Comparison of ENCODE assay signal across 16 mouse cellular contexts in the genomic region with DNA sequence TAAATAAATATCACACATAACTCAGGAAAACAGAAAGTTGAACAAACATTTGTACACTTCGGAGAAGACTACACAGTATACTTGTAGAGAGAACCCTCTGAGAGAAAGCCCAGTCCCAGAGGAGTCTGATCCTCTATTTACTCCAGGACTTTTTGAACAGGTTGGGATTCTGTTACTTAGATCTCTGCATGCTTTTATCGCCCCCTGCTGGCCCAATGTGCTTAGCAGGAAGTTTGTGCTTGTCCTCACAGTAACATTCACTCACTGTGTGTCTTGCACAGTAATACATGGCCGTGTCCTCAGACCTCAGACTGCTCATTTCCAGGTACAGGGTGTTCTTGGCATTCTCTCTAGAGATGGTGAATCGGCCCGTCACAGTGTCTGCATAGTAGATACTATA.
A peak's percentile ranks its signal among the peaks of the same experiment; 100 is the strongest.
DNase-seq lines count a peak whose midpoint lies in the region; ATAC-seq and TF ChIP-seq lines count a peak whose summit lies in the region.
"Had no signal": no experiment of that assay in that cellular context is flagged by ENCODE, and none has a peak within 500 bp of the region (broad histone marks: within the 10 kb centered on the region; RNA-seq: fewer than 3 reads in every experiment).

No protein-coding gene starts in this region.

- no peaks in the 10 kb centered on the region for H3K36me3 ChIP-seq in liver, embryonic 12.5 days
- H3K36me3 ChIP-seq in ES-E14 (ENCODE audit: control insufficient read depth, insufficient read depth, low read length, poor library complexity, severe bottlenecking): no peaks in the 10 kb centered on the region
- H3K36me3 ChIP-seq in midbrain, embryonic 16.5 days (ENCODE audit: control insufficient read depth, insufficient read depth, low read length): no peaks in the 10 kb centered on the region
- H3K36me3 ChIP-seq: heart, embryonic 15.5 days; lung, embryonic 15.5 days; midbrain, embryonic 12.5 days; neural tube, embryonic 13.5 days had no signal

- H3K27me3 ChIP-seq in liver, embryonic 12.5 days (replicated peaks): no peaks in the 10 kb centered on the region
- H3K27me3 ChIP-seq in midbrain, embryonic 16.5 days (ENCODE audit: control insufficient read depth, insufficient read depth, low read depth, low read length): no peaks in the 10 kb centered on the region
- H3K27me3 ChIP-seq: heart, embryonic 15.5 days; lung, embryonic 15.5 days; midbrain, embryonic 12.5 days; neural tube, embryonic 13.5 days had no signal

- 52% methylated on average over 5 of the region's 5 CpGs for WGBS in liver, embryonic 12.5 days (ENCODE audit: insufficient replicate concordance)
- WGBS in midbrain, embryonic 16.5 days: 59% methylated on average over 5 of the region's 5 CpGs

- H3K27ac ChIP-seq in liver, embryonic 12.5 days: no peak overlapping the region
- no peak overlapping the region for H3K27ac ChIP-seq in ES-E14 (ENCODE audit: insufficient read depth, low read depth, low read length, poor library complexity, severe bottlenecking)
- no peak overlapping the region for H3K27ac ChIP-seq in midbrain, embryonic 16.5 days (ENCODE audit: low read length)
- H3K27ac ChIP-seq: heart, embryonic 15.5 days; left cerebral cortex, adult 2 months; lung, embryonic 15.5 days; midbrain, embryonic 12.5 days; neural tube, embryonic 13.5 days had no signal

- no peak overlapping the region for H3K4me2 ChIP-seq in liver, embryonic 12.5 days
- no peak overlapping the region for H3K4me2 ChIP-seq in midbrain, embryonic 16.5 days (ENCODE audit: low read length)
- H3K4me2 ChIP-seq: heart, embryonic 15.5 days; lung, embryonic 15.5 days; midbrain, embryonic 12.5 days; neural tube, embryonic 13.5 days had no signal

- no peaks in the 10 kb centered on the region for H3K4me1 ChIP-seq in liver, embryonic 12.5 days
- H3K4me1 ChIP-seq in ES-E14 (ENCODE audit: control insufficient read depth in 2 of 2, insufficient read depth in 2 of 2, low read length in 2 of 2, poor library complexity in 1 of 2): no peaks in the 10 kb centered on the region
- no peaks in the 10 kb centered on the region for H3K4me1 ChIP-seq in midbrain, embryonic 16.5 days (ENCODE audit: control insufficient read depth, insufficient read depth, low read length)
- H3K4me1 ChIP-seq: heart, embryonic 15.5 days; lung, embryonic 15.5 days; midbrain, embryonic 12.5 days; neural tube, embryonic 13.5 days had no signal

- no peak overlapping the region for H3K9ac ChIP-seq in liver, embryonic 12.5 days
- no peak overlapping the region for H3K9ac ChIP-seq in ES-E14 (ENCODE audit: insufficient read depth, low read depth, low read length, poor library complexity, severe bottlenecking)
- H3K9ac ChIP-seq in midbrain, embryonic 16.5 days (ENCODE audit: low read depth, low read length): no peak overlapping the region
- H3K9ac ChIP-seq: heart, embryonic 15.5 days; lung, embryonic 15.5 days; midbrain, embryonic 12.5 days; neural tube, embryonic 13.5 days had no signal

- H3K4me3 ChIP-seq in liver, embryonic 12.5 days: no peak overlapping the region
- no peak overlapping the region for H3K4me3 ChIP-seq in ES-E14 (ENCODE audit: insufficient read depth in 1 of 2, low read depth in 1 of 2, low read length in 2 of 2, poor library complexity in 1 of 2, severe bottlenecking in 1 of 2)
- H3K4me3 ChIP-seq in midbrain, embryonic 16.5 days (ENCODE audit: low read depth, low read length): no peak overlapping the region
- H3K4me3 ChIP-seq: erythroblast, embryonic 14.5 days; heart, embryonic 15.5 days; left cerebral cortex, adult 2 months; lung, embryonic 15.5 days; midbrain, embryonic 12.5 days; neural tube, embryonic 13.5 days had no signal

- intact Hi-C loops in left cerebral cortex, postnatal 4 days (cut with DNase I): no loop called here

- peak; percentile 4 for DNase-seq in liver
- DNase-seq in ES-E14 (ENCODE audit: low read depth, low spot score): peak; percentile 75
- peak; percentile 6 for DNase-seq in c-Kit-positive CD71-positive TER-119-positive erythroid progenitor cells, embryonic 14.5 days (ENCODE audit: low spot score)
- peak; percentile 13 for DNase-seq in thymus, postnatal 0 days (ENCODE audit: low spot score)
- DNase-seq in left cerebral cortex, postnatal 4 days: no peak
- no peak for DNase-seq in layer of hippocampus, adult 18-20 months (ENCODE audit: low spot score in 2 of 2)
- DNase-seq: cerebellum, postnatal 14 days; right cerebral cortex, adult 18-20 months had no signal

- in situ Hi-C loops in ES-E14 (cut with MboI; ENCODE audit: low sequenced_read_pairs in 2 of 2, unreplicated experiment in 2 of 2): no loop called here

- H3K9me3 ChIP-seq in liver, embryonic 12.5 days (replicated peaks): 0 out of 2 replicates have a peak, but pooled peaks cover 8% of the 10 kb centered on the region
- no peaks in the 10 kb centered on the region for H3K9me3 ChIP-seq in ES-E14 (ENCODE audit: control insufficient read depth, insufficient read depth, low read depth, low read length)
- peaks cover 33% of the 10 kb centered on the region for H3K9me3 ChIP-seq in midbrain, embryonic 16.5 days (replicated peaks; ENCODE audit: control insufficient read depth, low read length, poor library complexity, severe bottlenecking)
- H3K9me3 ChIP-seq: heart, embryonic 15.5 days; lung, embryonic 15.5 days had no signal

- no peak for ATAC-seq in liver, embryonic 12.5 days
- ATAC-seq in midbrain, embryonic 16.5 days: no peak

TF ChIP-seq in ES-E14, 5 proteins besides CTCF, POLR2A, EP300 and RAD21:
- no peak for TF ChIP-seq ZNF384 (IDR thresholded peaks at IDR 0.05; ENCODE audit: low read depth, low read length)
- no peak for TF ChIP-seq ZC3H11A (IDR thresholded peaks at IDR 0.05; ENCODE audit: borderline replicate concordance, low read depth, low read length)
- no peak for TF ChIP-seq MAFK (IDR thresholded peaks at IDR 0.05; ENCODE audit: insufficient read depth, low read depth, low read length)
- no peak for TF ChIP-seq HCFC1 (IDR thresholded peaks at IDR 0.05; ENCODE audit: borderline replicate concordance, insufficient read depth, low read length)
- TF ChIP-seq CHD2 (IDR thresholded peaks at IDR 0.05; ENCODE audit: low read depth, low read length): no peak

Comparison
In these comparisons a context has a peak if more than half of its experiments do, and no peak if none do; other contexts are left out.
1. DNase-seq: peak in liver (single experiment), ES-E14 (single experiment), c-Kit-positive CD71-positive TER-119-positive erythroid progenitor cells, embryonic 14.5 days (single experiment) and thymus, postnatal 0 days (single experiment); none in left cerebral cortex, postnatal 4 days (single experiment) and layer of hippocampus, adult 18-20 months (0 of 2).